Mouse (Mus musculus): ENCODE data around the gene Pm20d1.

Gene Pm20d1

GRCm38 (mm10) chr1:131830561-131830960 lies 33.4 kb downstream of the Pm20d1 start:
- DNase-seq: no peak

GRCm38 (mm10) chr1:131830971-131831641 lies 33.9 kb downstream of the Pm20d1 start:
- DNase-seq: no peak

GRCm38 (mm10) chr1:131837035-131837434 lies 39.9 kb downstream of the Pm20d1 start:
- DNase-seq: no peak

GRCm38 (mm10) chr1:131838542-131838941 lies 41.4 kb downstream of the Pm20d1 start:
- DNase-seq: no peak

- DNase-seq: no peak
These were observed 42.1 kb downstream of the Pm20d1 start for GRCm38 (mm10) chr1:131839279-131839678.

GRCm38 (mm10) chr1:131842221-131842620 lies 45.0 kb downstream of the Pm20d1 start:
- no peak for DNase-seq

GRCm38 (mm10) chr1:131843758-131844157 lies 46.6 kb downstream of the Pm20d1 start:
- no peak for DNase-seq

GRCm38 (mm10) chr1:131844883-131845282 lies 47.7 kb downstream of the Pm20d1 start:
- DNase-seq: no peak

GRCm38 (mm10) chr1:131846255-131846654 lies 49.1 kb downstream of the Pm20d1 start:
- DNase-seq: peak; percentile 44

GRCm38 (mm10) chr1:131861811-131862210 lies 64.6 kb downstream of the Pm20d1 start:
- no peak for DNase-seq

GRCm38 (mm10) chr1:131865596-131865995 lies 68.4 kb downstream of the Pm20d1 start:
- no peak for DNase-seq

GRCm38 (mm10) chr1:131866304-131866999 lies 69.3 kb downstream of the Pm20d1 start:
- no peak for DNase-seq

- peak; percentile 91 for DNase-seq
These were observed 70.1 kb downstream of the Pm20d1 start, which contains the start of gene Rab29 for GRCm38 (mm10) chr1:131867093-131867945. Gene Rab29 (plus strand): TSS chr1:131867224.

- DNase-seq: no peak
These were observed 70.7 kb downstream of the Pm20d1 start for GRCm38 (mm10) chr1:131867946-131868290.

- DNase-seq: no peak
These were observed 72.4 kb downstream of the Pm20d1 start for GRCm38 (mm10) chr1:131869561-131869960.
